Mouse (Mus musculus) cortical plate, adult 2 months (tissue): ENCODE results near the gene Hist1h2bf.

Source experiments
- CTCF ChIP-seq: fragments of 200-500 bp; IDR thresholded peaks from 2 replicates; pipeline ENCODE4 v1.5.1; 2011; ENCODE audit warnings: mild to moderate bottlenecking, control low read depth, low read length; ENCODE audit not compliant: insufficient read depth; ENCODE audit errors: extremely low read depth
- POLR2A ChIP-seq: fragments of 200-500 bp; IDR thresholded peaks from 2 replicates; pipeline ENCODE4 v1.6.1; 2011; ENCODE audit warnings: mild to moderate bottlenecking, low read length, control low read depth; ENCODE audit not compliant: insufficient read depth; ENCODE audit errors: extremely low read depth

DNA sequence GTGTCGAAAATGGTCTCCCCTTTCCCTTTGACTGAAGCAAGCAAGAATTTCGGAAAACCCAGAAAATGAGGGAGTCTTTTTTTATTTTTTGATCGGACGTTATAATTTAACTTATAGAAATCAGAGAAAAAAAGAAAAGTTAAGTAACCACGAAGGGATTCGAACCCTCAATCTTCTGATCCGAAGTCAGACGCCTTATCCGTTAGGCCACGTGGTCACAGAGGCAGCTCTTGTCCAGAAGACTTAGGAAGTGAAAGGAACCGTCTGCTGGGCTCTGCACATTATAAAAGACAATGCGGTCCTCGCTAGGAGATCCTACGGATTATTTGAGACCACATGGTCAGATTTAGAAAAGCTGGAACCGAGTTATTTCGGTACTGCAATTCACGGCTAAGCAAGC lies 47.7 kb downstream of the Hist1h2bf start:
- TF ChIP-seq POLR2A: no peak
- TF ChIP-seq CTCF: no peak
